Mouse (Mus musculus) thymus, postnatal 14 days (tissue): Measurements from ENCODE around the gene Col18a1.
A peak's percentile ranks its signal among the peaks of the same experiment; 100 is the strongest.

Experiments
- DNase-seq: peaks from one replicate; pipeline ENCODE4 v3.0.0; 2021

Col18a1 gene

DNA sequence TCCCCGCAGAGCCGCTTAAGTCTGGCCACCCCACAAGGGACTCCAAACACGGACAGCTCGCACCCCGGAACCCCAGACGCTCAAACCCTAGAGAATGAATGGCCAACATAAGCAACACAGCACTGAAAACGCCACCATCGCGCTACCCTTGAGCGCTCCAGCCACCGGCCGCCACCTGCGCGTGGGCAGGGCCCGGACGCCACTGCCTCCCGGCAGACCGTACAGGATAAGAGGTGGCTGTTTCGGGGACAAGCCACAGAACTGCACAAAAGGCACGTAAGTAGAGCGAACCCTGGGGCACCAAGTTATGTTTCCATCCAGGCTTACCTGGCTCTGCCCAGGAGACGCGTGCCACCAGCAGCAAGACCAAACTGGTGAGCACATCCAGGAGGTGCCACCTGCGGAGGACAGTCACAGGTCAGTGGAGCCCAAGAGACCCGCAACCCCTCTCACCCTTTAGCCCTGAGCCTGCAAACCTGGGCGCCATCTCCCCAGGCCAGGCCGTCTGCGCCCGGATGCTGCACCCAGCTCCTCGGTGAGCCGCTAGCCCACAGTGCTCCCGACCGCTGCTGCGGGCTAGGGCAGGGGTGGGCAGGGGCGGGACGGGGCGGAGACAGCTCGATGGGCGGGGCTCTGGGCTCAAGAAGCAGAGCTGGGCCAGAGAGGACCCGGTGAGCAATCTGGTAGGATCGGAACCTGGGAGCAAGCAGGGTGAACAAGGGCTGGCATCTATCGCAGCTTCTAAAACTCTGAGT, at the start of gene Col18a1:
TSS of gene Col18a1 (minus strand) at position 586 of the 755 bp plus-strand sequence.
- DNase-seq: peak; percentile 8

DNA sequence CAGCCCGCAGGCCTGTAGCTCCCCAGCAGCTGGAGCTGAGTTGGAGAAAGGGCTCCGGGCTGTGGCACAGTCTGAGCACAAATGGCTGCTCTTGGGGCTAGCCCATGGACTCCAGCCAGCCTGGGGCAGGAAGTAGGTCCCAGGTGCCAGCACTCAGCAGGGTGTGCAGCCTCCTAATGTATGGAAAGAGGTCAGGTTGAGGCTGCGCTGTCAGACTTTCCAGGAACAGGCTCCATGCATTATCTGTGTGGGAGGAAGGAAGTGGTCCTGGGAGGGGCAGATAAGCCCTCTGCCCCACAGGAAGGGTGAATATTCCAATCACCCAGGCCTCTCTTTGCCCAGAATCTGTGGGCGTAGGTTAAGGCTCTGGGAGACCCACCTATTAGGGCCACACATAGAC, 49.3 kb upstream of the Col18a1 start:
- DNase-seq: no peak

DNA sequence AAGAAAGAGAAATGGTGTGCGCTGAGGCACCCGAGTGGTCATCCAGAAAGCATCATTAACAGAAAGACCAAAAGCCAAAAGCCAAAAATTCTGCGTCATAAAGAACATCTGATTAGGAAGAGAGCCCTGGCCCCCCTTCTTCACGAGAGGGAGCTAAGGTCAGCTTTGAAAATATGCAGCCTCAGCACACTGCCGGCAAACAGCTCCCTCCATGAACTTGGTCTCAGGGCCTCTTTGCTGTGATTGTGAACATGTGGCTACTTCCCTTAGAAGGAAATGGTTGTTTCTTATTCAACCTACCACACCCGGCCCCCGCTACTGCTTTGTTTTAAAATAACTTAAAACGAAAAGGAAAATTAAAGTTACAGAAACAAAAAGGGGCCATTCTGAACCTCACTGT, 48.2 kb upstream of the Col18a1 start:
- no peak for DNase-seq

DNA sequence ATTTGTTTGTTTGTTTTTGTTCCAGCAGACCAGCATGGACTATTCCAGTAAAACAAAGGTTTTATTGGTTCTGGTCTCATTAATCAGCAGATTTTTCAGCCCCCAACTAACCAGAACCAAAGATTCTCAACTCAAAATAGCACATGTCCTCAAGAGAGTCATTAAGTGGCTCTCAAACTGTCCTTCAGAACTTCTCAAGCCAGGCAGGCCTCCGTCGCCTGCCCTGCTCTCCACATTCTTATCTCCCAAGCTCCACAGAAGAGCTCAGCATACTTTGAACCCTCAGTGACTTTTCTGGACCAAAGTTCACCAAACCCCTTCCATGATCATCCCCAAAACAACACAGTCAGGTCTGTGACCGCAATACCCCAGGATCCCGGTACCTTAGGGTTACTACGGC, 47.1 kb upstream of the Col18a1 start:
- no peak for DNase-seq

DNA sequence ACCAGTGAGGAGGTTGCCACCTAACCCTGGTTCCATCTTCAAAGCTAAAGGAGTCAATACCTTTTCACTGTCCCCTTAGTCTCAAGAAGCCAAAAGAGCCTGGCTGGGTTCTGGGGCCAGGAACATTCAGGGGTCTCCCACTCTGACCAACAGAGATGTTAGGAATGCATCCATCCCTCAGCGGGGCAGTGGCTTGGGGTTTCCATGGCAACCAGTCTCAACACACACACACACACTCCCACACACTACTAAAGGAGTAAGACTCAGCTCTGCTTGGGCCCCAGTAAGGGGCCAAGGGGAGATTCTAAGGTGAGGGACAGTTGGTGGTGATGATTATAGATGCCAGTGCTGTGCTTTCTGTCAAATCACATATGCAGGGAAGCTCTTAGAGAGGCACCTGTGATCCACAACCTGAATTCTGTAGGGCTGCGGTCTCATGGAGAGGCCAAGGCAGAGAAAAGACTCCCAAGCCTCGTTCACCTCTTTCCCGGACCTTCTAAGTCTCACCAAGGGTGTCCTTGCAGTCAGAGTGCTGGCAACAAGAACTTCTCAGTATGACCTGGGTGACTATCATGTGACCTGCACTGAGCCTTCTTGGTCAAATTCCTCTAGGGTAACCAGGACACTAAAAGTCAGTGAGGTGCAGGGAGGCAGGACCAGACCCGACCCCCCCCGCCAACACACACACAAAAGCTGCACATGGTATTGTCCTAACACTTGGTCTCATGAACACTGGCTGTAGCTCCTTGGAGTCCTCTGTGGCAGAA, 46.2 kb upstream of the Col18a1 start:
- no peak for DNase-seq

DNA sequence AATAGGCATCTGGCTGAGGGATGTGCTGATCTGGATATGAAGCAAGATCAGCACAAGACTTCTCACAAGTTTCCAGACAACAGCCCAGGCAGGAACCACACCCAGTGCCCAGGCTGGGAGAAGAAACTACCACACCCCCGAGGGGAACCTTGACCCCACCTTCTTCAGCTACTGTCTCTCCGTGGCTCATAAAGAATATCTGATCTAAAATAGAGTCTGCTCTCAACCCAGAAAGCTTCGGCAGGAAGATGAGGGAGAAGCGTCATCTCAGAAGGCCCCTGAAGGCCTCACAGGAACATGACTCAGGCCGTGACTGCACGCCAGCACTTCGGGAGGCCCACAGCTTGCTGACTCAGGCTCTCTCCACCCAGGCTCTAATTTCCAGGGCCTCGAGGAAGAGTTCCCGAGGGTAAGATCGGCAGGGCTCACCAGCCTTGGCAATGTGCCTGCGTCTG, 44.8 kb upstream of the Col18a1 start:
- DNase-seq: no peak

DNA sequence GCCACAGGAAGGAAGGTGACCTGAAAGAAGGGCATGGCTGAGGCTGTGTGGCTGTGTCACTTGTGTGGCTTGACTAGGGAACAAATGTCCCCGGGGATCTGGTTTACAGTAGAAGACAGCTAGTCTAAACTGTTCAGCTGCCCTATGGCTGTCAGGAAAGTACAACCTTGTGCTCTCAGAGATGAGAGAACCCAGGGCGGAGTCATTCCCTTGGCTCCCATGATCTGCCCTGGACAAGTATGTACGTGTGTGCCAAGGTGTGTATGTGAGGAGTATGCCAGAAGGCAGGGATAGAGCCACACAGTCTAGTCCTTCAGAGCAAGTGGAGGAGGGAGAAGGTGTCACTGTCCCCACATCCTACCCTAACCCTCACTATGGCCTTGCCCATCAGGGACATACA, 44.3 kb upstream of the Col18a1 start:
- no peak for DNase-seq

DNA sequence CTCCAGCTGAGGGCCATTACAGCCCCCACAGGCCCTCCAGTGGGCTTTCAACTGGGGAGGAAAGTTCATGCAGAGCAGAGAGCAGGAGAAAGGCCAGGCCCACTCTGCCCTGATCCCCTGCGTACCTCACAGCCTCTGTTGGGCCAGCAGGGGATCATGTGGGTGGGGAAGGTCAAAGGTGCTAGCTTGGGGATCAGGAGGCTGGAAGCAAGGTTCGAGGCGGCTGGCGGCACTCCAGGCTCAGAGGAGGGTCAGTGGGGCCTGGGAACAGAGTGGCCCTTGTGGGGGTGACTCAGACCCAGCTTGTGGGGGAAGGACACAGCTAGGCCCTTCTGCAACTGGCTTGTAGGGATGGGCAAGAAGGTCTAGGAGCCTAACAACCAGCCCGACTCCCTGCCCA, 42.9 kb upstream of the Col18a1 start:
- DNase-seq: no peak

DNA sequence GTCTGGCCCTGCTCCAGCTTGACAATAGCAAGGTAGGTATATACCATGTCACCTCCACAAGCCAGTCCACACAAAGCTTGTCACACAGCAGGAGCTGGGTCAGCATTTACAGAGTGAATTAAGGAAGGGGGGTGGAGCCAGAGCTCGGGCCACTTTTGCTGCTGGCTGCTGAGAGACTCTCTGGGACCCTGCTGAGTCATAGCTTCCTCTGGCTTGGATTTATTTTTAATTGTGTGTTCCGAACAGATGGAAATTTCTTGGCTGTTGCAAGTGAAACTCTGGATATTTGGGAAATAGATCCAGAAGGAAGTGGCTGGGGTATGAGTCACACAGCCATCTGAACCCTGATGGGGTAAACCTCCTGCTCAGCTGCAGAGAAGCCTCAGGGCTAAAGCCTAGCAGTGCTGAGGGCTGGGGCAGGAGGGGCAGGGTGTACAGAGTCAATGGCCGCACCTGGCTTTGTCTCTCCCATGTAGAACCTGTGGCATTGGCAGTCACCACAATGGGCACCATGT, 40.3 kb upstream of the Col18a1 start:
- DNase-seq: no peak

DNA sequence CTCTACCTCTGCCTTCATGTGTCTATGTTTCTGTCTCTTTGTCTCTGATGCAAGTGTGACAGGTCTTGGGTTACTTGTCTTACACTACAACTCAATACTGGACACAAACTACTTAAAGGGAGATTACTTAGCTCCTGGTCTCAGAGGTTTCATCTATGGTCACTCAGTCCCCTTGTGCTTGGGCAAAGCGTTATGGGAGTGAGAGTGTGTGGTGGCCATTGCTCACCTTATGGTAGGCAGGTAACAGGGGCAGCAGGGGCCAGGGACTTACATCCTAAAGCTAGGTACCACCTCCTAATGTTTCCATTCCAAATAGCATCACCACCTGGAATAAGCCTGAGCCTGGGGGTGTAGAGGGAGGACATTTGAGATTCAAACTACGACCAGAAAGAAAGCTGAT, 39.8 kb upstream of the Col18a1 start:
- no peak for DNase-seq

DNA sequence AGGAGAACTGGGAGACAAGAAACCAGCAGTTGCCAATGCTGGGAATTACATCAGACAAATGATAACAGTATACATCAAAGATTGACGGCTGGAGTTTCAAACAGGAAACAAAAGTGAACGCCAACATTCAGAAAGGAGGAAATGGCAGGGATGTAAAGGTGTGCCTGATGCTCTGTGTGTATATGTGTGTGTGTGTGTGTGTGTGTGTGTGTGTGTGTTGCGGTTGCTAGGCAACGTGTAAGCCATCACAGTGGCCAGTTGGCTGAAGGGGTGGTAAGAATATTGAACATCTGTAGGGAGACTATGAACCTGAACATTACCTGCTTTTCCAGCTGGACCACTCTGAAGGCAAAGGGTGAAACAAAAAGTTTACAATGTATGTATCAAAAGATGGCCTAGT, 37.6 kb upstream of the Col18a1 start:
- DNase-seq: no peak

DNA sequence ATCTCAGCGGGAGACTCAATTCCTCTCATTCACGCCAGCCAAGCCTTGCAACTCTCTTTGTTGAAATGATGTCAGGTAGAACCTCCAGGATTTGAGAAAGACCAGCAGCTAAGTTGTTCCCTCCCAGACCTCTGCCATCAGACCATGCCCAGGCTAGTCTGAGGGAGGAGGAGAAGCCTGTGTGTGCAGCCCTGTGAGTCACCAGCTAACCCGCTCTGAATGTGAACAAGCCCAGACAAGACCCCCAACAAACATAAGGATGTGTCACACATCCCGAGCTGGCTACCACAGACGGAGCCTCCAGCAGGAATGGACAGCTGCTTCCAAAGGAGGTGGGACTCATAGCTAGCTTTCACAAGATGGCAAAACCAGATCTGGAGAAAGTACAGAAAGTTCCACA, 35.6 kb upstream of the Col18a1 start:
- no peak for DNase-seq

DNA sequence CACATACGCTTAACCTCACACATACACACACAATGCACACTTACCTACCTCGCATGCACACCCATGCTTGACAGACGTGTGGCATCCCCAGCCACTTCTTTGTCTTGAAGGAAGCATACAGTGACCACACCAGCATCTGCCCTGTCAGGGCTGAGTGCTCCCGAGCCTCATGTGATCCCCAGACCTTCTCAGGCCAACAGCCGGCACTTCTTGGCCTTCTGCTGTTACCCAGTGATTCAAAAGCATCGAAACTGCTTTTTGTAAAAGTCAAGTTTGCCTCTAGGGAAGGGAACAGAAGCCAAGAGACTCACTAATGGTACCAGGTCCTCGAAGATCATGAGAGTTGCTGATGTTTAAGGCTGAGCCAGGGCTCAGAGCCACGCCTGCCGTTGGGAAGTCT, 33.9 kb upstream of the Col18a1 start:
- no peak for DNase-seq

DNA sequence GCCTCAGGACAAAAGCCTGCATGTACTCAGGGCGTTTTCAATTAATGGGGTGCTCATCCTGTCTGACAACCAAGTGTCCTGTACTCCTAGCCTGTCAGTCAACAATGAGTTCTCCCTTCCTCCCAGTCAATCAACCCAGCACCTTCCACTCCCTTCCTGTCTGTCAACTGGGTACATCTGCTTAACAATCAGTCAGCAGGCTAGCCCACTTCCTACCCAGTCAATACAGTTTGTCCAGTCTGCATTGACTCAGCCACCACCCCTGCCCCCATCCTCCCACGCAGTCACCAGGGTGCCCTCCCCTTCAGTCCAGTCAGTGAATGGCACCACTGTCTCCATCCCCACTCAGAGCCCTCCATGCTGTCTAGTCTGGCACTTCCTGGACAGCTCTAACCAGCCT, 32.9 kb upstream of the Col18a1 start:
- DNase-seq: no peak

DNA sequence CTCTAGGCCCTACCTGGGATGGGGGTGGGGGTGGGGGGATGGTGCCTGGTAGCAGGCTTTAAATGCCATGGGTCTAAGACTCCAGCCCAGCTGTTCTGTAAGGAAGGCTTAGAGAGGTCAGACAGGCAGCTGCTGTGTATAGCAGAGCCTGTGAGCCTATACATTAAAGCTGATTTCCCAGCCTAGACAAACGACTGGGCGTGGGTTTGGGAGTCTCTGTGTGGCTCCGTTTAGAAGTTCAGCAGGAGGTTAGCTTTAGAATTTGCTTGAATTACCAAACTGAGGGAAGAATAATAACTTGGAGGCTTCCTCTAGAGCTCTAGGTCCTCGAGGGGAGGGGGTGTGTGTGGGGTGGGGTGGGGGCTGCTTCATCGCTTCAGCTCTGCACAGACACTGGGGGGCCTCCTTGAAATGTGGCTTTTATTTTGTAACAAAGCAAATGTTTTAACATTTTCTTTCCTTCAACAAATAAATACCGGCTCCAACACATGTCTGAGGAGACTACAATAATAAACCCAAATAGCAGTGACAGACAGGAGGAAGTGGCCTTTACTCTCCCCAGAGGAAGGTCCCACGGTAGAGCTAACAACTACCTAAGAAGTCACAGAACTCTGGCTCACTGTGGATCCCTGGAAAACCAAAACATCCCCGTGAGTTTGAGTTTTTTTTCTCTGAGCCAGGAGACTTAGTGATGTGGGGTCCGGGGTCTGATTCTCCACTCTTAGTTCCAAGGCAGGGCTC, 31.3 kb upstream of the Col18a1 start:
- no peak for DNase-seq

DNA sequence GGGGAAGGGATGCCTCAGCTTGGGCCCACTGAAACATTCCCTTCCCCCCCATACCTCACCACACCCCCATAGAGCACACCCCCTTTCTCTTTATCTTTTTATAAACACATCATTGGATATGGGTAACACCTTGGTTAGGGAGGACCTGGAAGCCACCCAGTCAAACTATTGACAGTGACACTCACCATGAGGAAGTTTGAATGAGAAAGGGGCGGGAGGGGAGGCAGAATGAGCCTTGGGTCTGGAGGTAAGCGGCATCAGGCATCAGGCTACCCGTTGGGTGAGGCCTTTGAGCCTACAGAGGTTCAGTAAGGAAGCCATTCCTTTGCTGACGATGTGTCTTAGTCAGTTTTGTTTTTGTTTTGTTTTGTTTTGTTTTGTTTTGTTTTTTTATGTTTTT, 30.3 kb upstream of the Col18a1 start:
- DNase-seq: no peak

DNA sequence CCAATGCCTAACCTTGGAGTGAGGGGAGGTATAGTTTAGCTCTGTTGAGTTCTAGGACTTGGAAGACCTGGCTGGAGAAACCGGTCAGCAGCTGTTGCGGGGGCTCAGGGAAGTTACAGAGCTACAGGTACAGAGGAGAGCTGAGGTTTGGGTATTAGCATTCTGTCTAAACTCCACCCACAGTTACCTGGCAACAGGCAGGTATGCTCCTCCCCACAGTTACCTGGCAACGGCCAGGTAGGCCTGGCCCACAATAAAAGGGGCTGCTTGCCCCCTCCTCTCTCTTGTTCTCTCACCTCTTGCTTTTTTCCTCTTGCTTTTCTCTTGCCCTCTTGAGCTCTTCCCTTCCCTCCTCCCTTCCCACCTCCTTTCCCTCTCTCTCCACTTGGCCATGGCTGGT, 29.8 kb upstream of the Col18a1 start:
- no peak for DNase-seq

DNA sequence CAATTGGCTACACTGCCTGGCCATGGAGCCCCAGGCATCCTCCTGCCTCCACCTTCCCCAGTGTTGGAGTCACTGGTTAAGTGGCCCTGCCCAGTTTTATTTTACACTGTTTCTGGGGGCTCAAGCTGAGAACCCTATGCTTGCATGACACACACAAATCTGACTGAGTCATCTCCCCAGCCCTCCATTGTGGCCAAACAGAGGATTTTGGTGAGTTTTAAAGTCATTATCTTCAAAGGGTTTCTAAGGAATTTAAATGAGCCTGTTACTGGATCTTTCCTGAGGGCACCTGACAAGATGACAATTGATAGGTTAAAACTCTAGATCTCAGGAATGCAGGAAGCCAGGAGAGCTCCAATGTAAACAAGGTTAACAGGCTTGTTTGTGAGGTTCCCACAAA, 27.1 kb upstream of the Col18a1 start:
- no peak for DNase-seq

DNA sequence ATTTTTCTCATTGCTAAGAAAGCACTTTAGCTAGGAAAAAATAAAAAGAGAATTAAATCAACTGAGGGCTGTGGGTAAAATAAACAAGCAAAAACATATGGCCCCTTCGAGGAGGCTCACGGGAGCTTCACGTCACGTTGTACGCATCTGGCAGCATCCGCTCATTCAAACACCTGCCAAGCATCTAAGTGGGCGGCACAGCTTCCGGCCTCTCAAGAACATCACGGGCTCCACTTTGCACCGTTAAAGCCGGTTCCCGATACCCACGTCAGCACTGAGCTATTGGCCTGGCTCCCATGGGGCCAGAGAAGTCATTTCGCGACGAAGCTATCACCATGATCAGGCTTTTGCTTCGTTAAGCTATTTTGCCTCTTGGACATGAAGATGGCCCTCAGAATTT, 26.4 kb upstream of the Col18a1 start:
- no peak for DNase-seq

DNA sequence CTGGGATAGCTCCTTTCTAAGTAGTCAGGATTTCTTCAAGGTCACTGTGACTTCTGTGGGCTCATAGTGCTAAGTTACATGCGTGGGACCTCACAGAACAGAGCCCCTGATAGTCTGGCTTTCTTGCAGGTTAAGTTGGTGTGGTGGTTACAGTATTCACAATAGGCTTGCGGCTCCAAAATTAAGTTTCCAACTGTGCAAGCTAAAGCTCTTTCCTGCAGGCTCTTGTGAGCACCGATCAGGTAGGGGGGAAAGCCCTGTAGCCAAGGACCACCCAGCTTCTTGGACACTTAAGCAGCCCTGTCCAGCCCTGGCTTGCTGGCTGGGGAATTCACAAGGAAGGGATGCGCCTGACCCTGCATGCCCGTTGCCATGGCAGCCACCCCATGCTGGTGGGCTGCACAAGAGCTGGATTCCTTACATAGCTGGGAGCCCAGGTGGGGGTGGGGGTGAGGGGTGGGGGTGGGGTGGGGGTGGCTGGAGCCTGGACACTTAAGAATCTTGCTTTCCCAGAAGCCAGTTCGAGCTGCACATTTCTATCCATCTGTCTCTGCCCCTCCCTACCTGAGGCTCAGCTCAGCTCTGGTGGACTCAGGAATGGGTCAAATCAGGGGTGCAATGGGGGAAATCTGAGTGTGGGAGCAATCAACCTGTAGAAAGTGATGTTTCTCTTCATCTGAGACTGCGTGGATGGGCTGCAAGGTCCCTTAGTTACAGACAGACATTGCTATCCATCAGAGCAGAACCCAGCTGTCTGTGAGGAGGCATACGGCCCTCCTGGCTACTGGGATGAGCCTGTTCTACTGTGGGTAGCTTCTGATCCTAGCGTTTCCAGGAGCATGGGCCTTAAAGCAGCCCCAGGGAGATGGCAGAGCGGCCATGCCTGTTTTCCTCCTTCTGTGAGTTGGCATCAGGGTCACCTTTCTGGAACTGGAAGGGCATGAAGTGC, 24.9 kb upstream of the Col18a1 start:
- DNase-seq: no peak

DNA sequence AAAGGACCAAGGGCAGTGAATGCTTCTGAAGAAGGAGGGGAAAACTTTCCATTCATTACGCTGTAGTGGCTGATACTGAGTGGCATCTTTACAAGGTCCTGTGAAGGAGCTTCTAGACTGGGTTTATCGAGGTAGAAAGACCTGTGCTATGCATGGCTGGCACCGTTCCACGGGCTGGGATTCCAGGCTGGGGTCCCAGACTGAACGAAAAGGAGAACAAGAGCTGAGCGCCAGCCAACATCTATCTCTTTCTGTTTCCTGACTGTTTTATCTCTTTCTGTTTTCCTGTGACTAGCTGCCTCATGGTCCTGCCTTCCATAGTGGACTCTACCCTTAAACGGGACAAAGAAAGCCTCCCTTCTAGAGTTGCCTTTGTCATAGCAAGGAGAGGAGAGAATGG, 21.1 kb upstream of the Col18a1 start:
- DNase-seq: no peak

DNA sequence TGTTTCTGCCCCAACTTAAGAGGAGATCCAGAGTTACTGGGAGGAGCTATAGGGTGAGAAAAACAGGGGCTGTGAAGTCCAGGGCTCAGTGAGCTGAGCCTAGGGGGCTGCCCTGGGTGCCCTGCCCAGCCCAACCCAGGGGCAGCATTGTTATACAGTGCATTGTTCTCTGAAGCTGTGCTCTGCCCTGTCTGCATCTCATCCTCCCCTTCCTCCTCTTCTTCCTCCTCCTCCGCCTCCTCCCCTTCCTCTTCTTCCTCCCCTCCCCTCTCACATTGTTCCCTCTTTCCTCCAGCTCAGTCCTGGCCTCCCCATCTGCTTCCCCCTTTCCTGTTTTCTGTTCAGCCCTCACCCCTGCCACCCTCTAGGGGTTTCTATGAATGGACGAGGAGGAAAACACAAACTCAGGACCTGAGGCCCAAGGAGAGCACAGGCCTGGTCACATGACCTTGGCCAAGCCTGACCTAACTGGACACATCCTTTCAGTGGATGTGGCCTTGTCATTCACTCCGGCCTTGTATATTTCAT, 16.5 kb upstream of the Col18a1 start:
- DNase-seq: no peak
